Mouse (Mus musculus): ENCODE results near the gene Abca12.

DNA sequence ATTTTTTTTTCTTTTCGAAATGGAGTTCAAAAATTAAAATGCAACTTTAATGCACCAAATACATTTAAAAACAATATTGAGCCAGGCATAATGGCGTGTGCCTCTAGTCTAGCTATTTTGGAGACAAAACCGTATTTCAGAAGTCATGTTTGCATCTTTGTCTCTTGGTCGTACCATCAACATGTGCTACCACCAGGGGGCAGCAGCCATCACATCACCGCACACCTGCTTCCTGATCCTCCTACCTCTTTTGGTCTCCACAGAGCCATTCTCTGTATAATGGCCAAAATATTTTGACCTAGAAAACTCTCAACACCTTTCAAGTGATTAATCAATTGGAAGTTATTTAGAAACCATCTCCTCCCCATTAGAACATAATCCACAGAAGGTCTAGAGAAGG is 125.2 kb downstream of the Abca12 start:
- no peak for TF ChIP-seq CTCF (IDR thresholded peaks at IDR 0.05; ENCODE audit: borderline replicate concordance, control insufficient read depth, extremely low read depth, insufficient read depth, low read length, poor library complexity)
- no peak for TF ChIP-seq POLR2A (IDR thresholded peaks at IDR 0.05; ENCODE audit: control insufficient read depth, extremely low read depth, insufficient read depth, low read length, poor library complexity)

Measured in thymus, adult 2 months (tissue).